Mouse (Mus musculus) neural tube, embryonic 11.5 days (tissue): ENCODE measurements at regions not wholly inside any gene's neighbourhood (a gene's known extent, or its start where the extent isn't known, plus 50 kb on each side); places are given as distances from the start of the nearest gene placed in this dataset.

Experiments used
- ATAC-seq: fragments of 200-750 bp; cut with Nextera tagmentation; 2 replicates; pipeline ENCODE4 v1.8.0; 2017; ENCODE audit warnings: moderate number of reproducible peaks, mild to moderate bottlenecking, moderate TSS enrichment, moderate library complexity; ENCODE audit not compliant: insufficient read depth, low FRiP score, low TSS enrichment
- DNase-seq: peaks from one replicate; pipeline ENCODE4 v3.0.0-alpha.2; 2015; ENCODE audit warnings: low spot score
- H3K27ac ChIP-seq: fragments of 300-500 bp; sonication (generic); 2 replicates; pipeline ENCODE4 v1.5.1; 2014; ENCODE audit warnings: low read depth, mild to moderate bottlenecking, low read length
- H3K27me3 ChIP-seq: fragments of 300-500 bp; sonication (generic); 2 replicates; pipeline ENCODE4 v1.6.1; 2014; ENCODE audit warnings: mild to moderate bottlenecking, low read length, mixed read lengths; ENCODE audit not compliant: control insufficient read depth, insufficient read depth
- H3K36me3 ChIP-seq: fragments of 300-500 bp; sonication (generic); 2 replicates; pipeline ENCODE4 v1.6.1; 2014; ENCODE audit warnings: mild to moderate bottlenecking, low read length, moderate library complexity, mixed read lengths; ENCODE audit not compliant: control insufficient read depth, insufficient read depth
- H3K4me1 ChIP-seq: fragments of 300-500 bp; sonication (generic); 2 replicates; pipeline ENCODE4 v1.6.1; 2014; ENCODE audit warnings: low read length, mixed read lengths; ENCODE audit not compliant: control insufficient read depth, insufficient read depth
- H3K4me2 ChIP-seq: fragments of 300-500 bp; sonication (generic); 2 replicates; pipeline ENCODE4 v1.6.1; 2014; ENCODE audit warnings: low read depth, mild to moderate bottlenecking, moderate library complexity
- H3K4me3 ChIP-seq: fragments of 300-500 bp; sonication (generic); 2 replicates; pipeline ENCODE4 v1.5.1; 2014; ENCODE audit warnings: low read depth, low read length
- H3K9ac ChIP-seq: fragments of 300-500 bp; sonication (generic); 2 replicates; pipeline ENCODE4 v1.6.1; 2014; ENCODE audit warnings: mild to moderate bottlenecking, low read length
- H3K9me3 ChIP-seq: fragments of 300-500 bp; sonication (generic); 2 replicates; pipeline ENCODE4 v1.6.1; 2016; ENCODE audit warnings: low read length; ENCODE audit not compliant: control insufficient read depth
- WGBS: fragments of 180-500 bp; shearing (Covaris S2); extraction: QIAGEN DNeasy Blood & Tissue Kit; methylation state at CpG from one replicate; pipeline ENCODE4 v1.1.7; 2014; 5-methylcytosine and 5-hydroxymethylcytosine counted together

- no peaks in the 10 kb centered on the region for H3K27me3 ChIP-seq
- H3K4me1 ChIP-seq = no peaks in the 10 kb centered on the region
- DNase-seq (no peak), ATAC-seq (no peak)
- H3K27ac ChIP-seq = no peak overlapping the region
- H3K9ac ChIP-seq = no peak overlapping the region
- H3K4me2 ChIP-seq = no peak overlapping the region
- H3K9me3 ChIP-seq = no peaks in the 10 kb centered on the region
- WGBS = 61% methylated on average over 1 of the region's 1 CpGs
- no peak overlapping the region for H3K4me3 ChIP-seq
- H3K36me3 ChIP-seq = no peaks in the 10 kb centered on the region
Observed at GRCm38 (mm10) chr3:29831346-29831745, 716.5 kb downstream of the Mecom start.

GRCm38 (mm10) chr3:29822622-29823370 is 725.0 kb downstream of the Mecom start:
- Histone ChIP-seq H3K4me3 (no peak overlapping the region), H3K9me3 (no peaks in the 10 kb centered on the region), H3K4me1 (no peaks in the 10 kb centered on the region), H3K4me2 (no peak overlapping the region), H3K36me3 (no peaks in the 10 kb centered on the region), H3K27me3 (no peaks in the 10 kb centered on the region), H3K9ac (no peak overlapping the region), H3K27ac (no peak overlapping the region)
- no peak for ATAC-seq
- no peak for DNase-seq
- 88% methylated on average over 10 of the region's 10 CpGs for WGBS

GRCm38 (mm10) chr3:29816964-29817363 is 730.8 kb downstream of the Mecom start:
- 86% methylated on average over 4 of the region's 4 CpGs for WGBS
- H3K27ac ChIP-seq = no peak overlapping the region
- no peak overlapping the region for H3K9ac ChIP-seq
- H3K27me3 ChIP-seq = no peaks in the 10 kb centered on the region
- no peak overlapping the region for H3K4me3 ChIP-seq
- no peak overlapping the region for H3K4me2 ChIP-seq
- H3K9me3 ChIP-seq = no peaks in the 10 kb centered on the region
- DNase-seq (no peak), ATAC-seq (no peak)
- no peaks in the 10 kb centered on the region for H3K4me1 ChIP-seq
- no peaks in the 10 kb centered on the region for H3K36me3 ChIP-seq

- no peak for ATAC-seq
- Histone ChIP-seq H3K4me1 (no peaks in the 10 kb centered on the region), H3K4me2 (no peak overlapping the region)
Observed at GRCm38 (mm10) chr3:29813276-29813675, 731.5 kb downstream of the Egfem1 start.

GRCm38 (mm10) chr3:29812480-29813240 is 730.8 kb downstream of the Egfem1 start:
- Histone ChIP-seq H3K4me1 (no peaks in the 10 kb centered on the region), H3K9ac (no peak overlapping the region; the same call in 1 of the 2 replicates), H3K9me3 (no peaks in the 10 kb centered on the region), H3K36me3 (no peaks in the 10 kb centered on the region), H3K27me3 (no peaks in the 10 kb centered on the region), H3K4me2 (no peak overlapping the region), H3K27ac (no peak overlapping the region), H3K4me3 (no peak overlapping the region)
- DNase-seq = peak; percentile 61
- peak; percentile 58; the same call in 1 of the 2 replicates for ATAC-seq
- WGBS = 48% methylated on average over 14 of the region's 14 CpGs

More at GRCm38 (mm10) chr3:29813276-29813675, 731.5 kb downstream of the Egfem1 start:
- 51% methylated on average over 7 of the region's 7 CpGs for WGBS
- Histone ChIP-seq H3K36me3 (no peaks in the 10 kb centered on the region), H3K4me3 (no peak overlapping the region), H3K27me3 (no peaks in the 10 kb centered on the region), H3K9ac (no peak overlapping the region), H3K27ac (no peak overlapping the region), H3K9me3 (no peaks in the 10 kb centered on the region)
- DNase-seq = peak; percentile 18

GRCm38 (mm10) chr3:29806046-29806445 is 724.2 kb downstream of the Egfem1 start:
- 88% methylated on average over 2 of the region's 2 CpGs for WGBS
- H3K4me3 ChIP-seq = no peak overlapping the region

GRCm38 (mm10) chr3:29803456-29803855 is 721.6 kb downstream of the Egfem1 start:
- no peak overlapping the region for H3K4me2 ChIP-seq
- H3K27ac ChIP-seq = no peak overlapping the region
- no peaks in the 10 kb centered on the region for H3K4me1 ChIP-seq
- no peak overlapping the region for H3K9ac ChIP-seq
- WGBS = 48% methylated on average over 5 of the region's 5 CpGs
- no peak for DNase-seq
- H3K4me3 ChIP-seq = no peak overlapping the region
- H3K27me3 ChIP-seq = no peaks in the 10 kb centered on the region
- no peaks in the 10 kb centered on the region for H3K36me3 ChIP-seq
- no peak for ATAC-seq
- H3K9me3 ChIP-seq = no peaks in the 10 kb centered on the region

More at GRCm38 (mm10) chr3:29806046-29806445, 724.2 kb downstream of the Egfem1 start:
- DNase-seq (no peak), ATAC-seq (no peak)
- Histone ChIP-seq H3K27me3 (no peaks in the 10 kb centered on the region), H3K4me2 (no peak overlapping the region), H3K27ac (no peak overlapping the region), H3K9ac (no peak overlapping the region), H3K4me1 (no peaks in the 10 kb centered on the region), H3K36me3 (no peaks in the 10 kb centered on the region), H3K9me3 (no peaks in the 10 kb centered on the region)

- H3K27me3 ChIP-seq = no peaks in the 10 kb centered on the region
- no peaks in the 10 kb centered on the region for H3K36me3 ChIP-seq
- ATAC-seq = no peak
- H3K9ac ChIP-seq = no peak overlapping the region
- no peak overlapping the region for H3K4me2 ChIP-seq
- H3K4me3 ChIP-seq = no peak overlapping the region
- H3K4me1 ChIP-seq = no peaks in the 10 kb centered on the region
- no peak overlapping the region for H3K27ac ChIP-seq
- WGBS = 86% methylated on average over 3 of the region's 3 CpGs
- H3K9me3 ChIP-seq = no peaks in the 10 kb centered on the region
- no peak for DNase-seq
Observed at GRCm38 (mm10) chr3:29801081-29801480, 719.3 kb downstream of the Egfem1 start.

- DNase-seq = no peak
Observed at GRCm38 (mm10) chr3:29774365-29774764, 692.5 kb downstream of the Egfem1 start.

More at GRCm38 (mm10) chr3:29774365-29774764, 692.5 kb downstream of the Egfem1 start:
- WGBS = 78% methylated on average over 3 of the region's 3 CpGs
- no peak for ATAC-seq
- Histone ChIP-seq H3K4me1 (no peaks in the 10 kb centered on the region), H3K27ac (no peak overlapping the region), H3K27me3 (no peaks in the 10 kb centered on the region), H3K4me2 (no peak overlapping the region), H3K9me3 (no peaks in the 10 kb centered on the region), H3K9ac (no peak overlapping the region), H3K36me3 (no peaks in the 10 kb centered on the region), H3K4me3 (no peak overlapping the region)
